Mouse (Mus musculus) ES-Bruce4 (cell line): Measurements from ENCODE around the gene Mrpl16.

Experiments
- CTCF ChIP-seq: IDR thresholded peaks from one replicate; pipeline ENCODE4 v1.8.1; 2011; ENCODE audit warnings: low read depth, low read length
- POLR2A ChIP-seq: IDR thresholded peaks from one replicate; pipeline ENCODE4 v1.8.1; 2011; ENCODE audit warnings: low read length; ENCODE audit not compliant: insufficient read depth

DNA sequence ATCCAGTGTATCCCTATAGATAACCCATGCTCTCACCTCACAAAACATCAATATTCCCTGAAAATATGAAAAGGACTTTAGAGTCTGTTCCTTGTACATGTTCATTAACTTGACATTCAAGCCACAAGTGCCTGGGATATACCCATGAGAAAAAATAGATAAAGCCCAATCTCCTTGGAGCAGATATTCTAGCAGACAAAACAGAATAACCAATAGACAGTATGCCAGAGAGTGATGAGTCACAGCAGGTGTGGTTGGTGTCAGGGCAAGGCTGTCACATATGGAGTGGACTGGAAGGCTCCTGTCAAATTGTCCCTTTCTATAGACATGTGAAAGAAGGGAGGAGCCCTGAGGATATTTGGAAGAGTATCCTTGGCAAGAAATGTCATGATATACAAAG, 24.5 kb upstream of the Mrpl16 start:
- TF ChIP-seq CTCF (no peak), POLR2A (no peak)
